In the genomic region with DNA sequence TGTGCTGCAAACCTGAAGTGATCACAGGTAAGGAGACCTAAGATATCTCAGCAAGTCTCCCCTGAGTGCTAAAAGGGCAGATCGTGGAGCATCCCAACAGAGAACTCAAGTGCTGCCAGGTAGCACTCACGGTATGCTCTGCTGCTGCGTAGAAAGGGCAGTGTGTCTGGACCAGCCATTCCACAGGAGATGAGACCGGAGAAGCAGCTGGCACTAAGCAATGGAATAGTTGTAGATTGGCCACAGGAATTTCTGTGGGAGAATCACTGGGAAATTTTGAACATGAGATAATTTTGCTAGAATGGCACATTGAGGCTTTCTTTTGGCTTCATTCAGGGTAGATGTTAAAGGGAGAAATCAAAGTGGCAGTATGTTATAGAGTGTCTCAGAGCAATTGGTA, we compare ENCODE assay signal across 24 mouse cellular contexts.
"Had no signal": no experiment of that assay in that cellular context is flagged by ENCODE, and none has a peak within 500 bp of the region (broad histone marks: within the 10 kb centered on the region; RNA-seq: fewer than 3 reads in every experiment).

No protein-coding gene starts in this region.

- H3K4me2 ChIP-seq: embryonic facial prominence, embryonic 12.5 days; embryonic facial prominence, embryonic 13.5 days; embryonic facial prominence, embryonic 15.5 days; forebrain, embryonic 12.5 days; forebrain, embryonic 13.5 days; forebrain, embryonic 15.5 days had no signal

- H3K36me3 ChIP-seq: embryonic facial prominence, embryonic 10.5 days; embryonic facial prominence, embryonic 12.5 days; embryonic facial prominence, embryonic 13.5 days; embryonic facial prominence, embryonic 15.5 days; forebrain, embryonic 10.5 days; forebrain, embryonic 12.5 days; forebrain, embryonic 15.5 days; heart, embryonic 10.5 days had no signal

- DNase-seq: cerebellum, adult 9-11 months; cerebellum, postnatal 10 days; cerebellum, postnatal 14 days; cerebellum, postnatal 36 days; embryo, embryonic 11 days; forebrain, postnatal 0 days; gastrocnemius, adult 2 months; gastrocnemius, postnatal 10 days; gastrocnemius, postnatal 14 days; gastrocnemius, postnatal 25 days; gastrocnemius, postnatal 36 days; heart, adult 11 months; heart, adult 18-20 months; heart, adult 2 months had no signal

- H3K27me3 ChIP-seq: embryonic facial prominence, embryonic 12.5 days; embryonic facial prominence, embryonic 13.5 days; embryonic facial prominence, embryonic 15.5 days; forebrain, embryonic 12.5 days; forebrain, embryonic 13.5 days; forebrain, embryonic 15.5 days had no signal

- H3K4me3 ChIP-seq: embryonic facial prominence, embryonic 10.5 days; embryonic facial prominence, embryonic 12.5 days; embryonic facial prominence, embryonic 13.5 days; embryonic facial prominence, embryonic 15.5 days; erythroblast, embryonic 14.5 days; forebrain, embryonic 10.5 days; forebrain, embryonic 12.5 days; forebrain, embryonic 13.5 days; forebrain, embryonic 15.5 days; gastrocnemius, adult 2 months; heart, adult 2 months; heart, embryonic 10.5 days had no signal
